Mouse (Mus musculus): ENCODE data around the gene Spock1.
A peak's percentile ranks its signal among the peaks of the same experiment; 100 is the strongest.

The Spock1 gene

DNA sequence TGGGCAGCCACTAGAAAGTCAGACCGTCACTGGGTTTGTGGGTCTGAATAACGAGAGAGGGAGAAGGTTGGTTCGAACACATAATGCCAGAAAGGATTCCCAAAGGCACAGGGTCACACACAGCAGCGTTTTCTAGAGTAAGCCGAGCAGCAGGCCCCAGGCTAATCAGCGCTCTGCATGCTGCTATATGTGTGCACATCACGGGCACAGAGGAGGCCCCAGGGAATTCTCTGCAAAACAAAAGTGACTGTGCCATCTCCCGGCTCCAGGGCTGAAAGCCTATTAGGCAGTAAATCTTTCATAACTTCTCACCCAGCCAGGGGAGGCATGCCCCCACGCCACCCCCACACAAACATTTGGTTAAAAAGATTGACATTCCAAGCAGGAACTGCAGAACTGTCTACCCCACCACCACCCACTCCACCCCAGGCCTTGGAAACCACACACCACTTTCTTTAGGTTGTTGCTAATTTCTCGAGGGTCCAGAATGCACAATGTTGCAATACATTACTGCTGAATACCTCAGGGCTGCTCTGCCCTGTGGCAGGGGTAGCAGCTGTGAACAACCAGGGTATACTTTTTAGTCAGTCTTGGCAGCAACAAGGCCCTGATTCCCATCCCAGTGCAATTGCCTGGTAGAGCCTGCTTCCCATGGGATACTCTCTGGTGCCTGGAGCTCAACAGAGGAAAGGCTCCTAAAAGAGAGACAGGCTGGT, 319.4 kb downstream of the Spock1 start:
- no peak for DNase-seq

DNA sequence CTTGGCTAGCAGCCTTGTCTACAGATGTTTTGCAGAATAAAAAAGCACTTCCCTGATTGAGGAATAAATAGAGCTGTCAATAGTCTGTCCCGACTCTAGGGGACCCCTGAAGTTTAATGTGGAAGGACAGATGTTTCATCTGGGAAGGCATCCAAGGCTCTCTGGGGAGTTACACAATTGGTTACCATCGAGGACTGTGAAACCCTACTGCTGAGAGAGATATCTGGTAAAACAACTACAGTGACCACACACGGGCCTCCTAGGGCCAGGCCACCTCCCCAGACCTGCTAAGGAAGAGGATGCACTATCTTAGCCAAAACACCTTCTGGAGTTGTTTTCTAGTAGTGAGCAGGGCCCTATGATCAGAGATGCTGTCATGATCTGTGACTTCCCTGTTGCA, 323.0 kb downstream of the Spock1 start:
- DNase-seq: no peak

DNA sequence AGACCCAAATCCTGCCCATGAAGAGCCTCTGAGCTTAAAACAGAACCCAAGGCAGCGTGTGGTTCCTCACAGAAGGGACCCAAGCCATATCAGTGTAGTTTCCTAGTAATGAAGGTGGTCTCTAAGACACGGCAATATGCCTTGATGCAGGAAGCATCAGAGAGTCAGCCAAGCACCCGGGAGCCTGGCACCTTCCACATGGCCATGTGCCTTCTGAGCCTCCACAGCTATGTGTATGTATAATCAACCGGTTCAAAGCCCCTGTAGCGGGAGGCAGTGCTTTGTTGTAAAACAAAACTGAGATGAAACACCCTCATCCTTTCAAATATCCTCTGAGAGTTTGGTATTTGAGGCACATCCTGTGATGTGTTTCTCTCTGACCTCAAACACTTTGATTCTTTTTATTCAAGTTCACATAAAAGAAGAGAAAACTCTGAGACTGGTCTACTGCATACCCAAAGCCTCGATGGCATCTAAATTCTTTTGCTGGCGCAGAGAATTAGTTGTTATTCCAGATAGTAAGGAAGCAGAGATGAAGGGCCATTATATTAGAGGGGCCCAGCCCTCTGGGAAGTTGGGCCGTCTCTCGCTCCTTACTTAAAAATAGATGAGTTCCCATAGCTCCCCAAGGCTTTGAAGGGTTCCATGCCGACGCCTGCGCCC, 325.7 kb downstream of the Spock1 start:
- no peak for DNase-seq

DNA sequence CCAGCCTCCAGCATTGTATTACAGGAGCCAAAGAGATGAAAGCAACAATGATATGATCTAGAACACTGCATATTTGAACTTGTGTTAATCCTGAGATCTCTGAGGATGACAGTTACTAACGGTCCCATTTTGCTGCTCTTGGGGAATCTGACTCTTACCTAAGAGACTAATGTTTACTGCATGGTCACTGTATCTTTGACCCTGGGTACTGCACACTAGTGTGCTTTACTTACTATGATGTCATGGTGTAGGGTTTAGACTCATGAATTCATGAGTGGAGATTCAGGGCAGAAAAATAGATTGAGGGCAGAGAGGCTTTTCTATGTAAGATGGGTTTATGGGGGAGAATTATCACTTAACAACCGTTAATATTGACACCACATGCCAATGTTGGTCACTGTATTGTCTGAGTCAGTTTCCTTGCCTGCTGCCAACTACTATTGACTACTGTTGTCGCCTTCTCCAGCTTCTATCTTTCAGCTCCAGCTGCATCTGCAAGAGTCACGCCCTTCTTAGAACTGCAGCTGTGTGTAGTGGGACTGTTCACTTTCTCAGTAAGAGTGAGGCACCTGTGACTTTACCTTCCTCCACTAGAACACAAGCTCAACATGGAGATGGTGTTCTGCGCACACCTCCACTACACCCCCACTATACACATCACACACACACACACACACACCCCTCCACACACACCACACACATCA, 330.4 kb downstream of the Spock1 start:
- no peak for DNase-seq

DNA sequence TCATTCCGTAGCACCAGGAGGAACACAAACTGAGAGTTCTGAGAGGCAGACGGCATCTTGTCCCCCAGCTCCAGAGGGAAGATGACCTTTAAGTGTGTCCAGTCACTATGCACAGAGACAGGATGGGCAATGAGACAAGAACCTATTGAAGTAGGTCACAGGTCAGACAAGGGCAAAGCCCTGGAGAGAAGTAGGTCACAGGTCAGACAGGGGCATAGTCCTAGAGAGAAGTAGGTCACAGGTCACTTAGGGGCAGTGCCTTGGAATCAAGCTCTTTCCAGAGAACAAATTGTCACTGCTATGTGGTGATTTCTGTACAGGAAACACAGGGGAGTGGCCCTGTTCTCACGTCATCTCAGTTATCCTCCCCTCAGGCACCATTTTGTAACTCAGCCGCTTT, 334.6 kb downstream of the Spock1 start:
- no peak for DNase-seq

DNA sequence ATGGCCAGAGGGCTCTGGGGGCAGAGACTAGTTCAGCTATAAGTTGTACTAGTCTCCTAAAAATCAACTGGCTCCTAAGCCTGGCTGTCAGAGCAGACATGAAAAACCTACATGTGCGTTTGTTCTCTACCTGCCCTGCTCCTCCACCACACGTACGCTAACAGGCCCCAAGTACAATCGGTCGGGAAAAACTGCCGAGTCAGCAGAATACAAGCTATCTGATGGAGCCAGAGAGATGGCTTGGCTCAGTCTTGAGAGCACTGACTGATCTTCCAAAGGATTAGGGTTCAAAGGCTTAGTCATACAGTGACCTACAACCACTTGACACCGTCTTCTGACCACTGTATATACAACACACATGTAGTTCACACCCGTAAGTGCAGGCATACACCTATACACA, 339.7 kb downstream of the Spock1 start:
- DNase-seq: no peak

DNA sequence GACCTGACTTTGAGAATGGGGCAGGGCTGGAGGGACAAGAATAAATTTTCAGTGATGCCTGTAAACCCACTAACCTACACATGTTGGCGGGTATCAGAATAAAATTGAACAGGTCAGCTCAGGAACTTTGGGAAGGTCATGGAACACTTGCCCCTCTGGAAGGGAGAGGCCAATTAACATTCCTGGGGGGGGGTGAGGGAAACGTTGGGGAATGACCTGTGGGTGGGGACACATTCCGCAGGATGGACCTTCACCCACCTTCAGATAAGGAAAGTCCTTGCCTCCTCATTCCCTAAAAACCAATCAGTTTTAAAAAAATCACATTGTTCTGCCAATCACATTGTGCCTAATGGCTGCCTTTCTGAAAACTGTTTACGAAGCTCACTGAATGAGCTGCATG, 352.9 kb downstream of the Spock1 start:
- no peak for DNase-seq

DNA sequence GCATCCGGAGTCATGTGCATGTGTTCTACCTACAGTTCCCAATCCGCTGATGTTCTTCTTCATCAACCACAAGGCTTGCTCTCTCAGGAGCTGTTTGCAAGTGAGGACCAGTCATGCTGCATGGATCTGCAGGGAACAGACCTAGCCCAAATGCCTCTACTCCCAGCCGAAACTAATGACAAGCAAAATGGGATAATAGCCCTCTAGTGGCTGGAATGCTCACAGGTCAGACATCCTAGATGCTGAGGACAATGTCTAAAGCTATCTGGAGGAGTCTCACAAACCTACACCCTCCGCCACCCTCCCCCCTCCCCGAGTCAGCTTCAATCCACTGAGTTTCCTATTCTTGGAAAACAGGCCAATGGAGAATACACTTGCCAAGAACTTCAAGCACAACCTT, 358.4 kb downstream of the Spock1 start:
- DNase-seq: peak in 1 of 2 experiments; percentile 15

DNA sequence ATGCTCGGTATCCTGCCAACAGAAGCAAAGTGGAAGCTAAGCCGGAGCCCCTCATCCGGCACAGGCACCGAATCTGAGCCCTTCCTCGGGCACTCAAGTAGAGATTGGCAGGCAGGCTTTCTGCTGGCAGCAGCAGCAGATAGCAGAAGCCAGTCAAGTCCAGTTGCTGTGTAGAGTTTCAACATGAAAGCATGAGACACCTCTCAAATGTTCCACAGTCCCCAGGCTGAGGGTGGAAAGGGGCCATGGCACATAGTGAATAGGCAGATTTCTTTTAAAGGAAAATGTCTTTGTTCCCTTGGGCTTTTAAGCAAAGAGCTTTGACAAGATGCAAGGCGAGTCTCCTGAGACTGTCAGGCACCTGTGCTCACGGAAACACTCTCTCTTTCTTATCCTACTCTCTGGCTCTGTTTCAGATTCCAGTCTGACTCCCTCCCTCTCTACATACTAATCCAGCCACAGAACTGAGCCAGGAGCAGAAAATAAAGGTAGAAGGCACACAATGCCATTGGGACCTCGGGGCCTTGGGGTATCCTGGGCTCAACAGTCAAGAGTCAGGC, 371.1 kb downstream of the Spock1 start:
- DNase-seq: no peak

DNA sequence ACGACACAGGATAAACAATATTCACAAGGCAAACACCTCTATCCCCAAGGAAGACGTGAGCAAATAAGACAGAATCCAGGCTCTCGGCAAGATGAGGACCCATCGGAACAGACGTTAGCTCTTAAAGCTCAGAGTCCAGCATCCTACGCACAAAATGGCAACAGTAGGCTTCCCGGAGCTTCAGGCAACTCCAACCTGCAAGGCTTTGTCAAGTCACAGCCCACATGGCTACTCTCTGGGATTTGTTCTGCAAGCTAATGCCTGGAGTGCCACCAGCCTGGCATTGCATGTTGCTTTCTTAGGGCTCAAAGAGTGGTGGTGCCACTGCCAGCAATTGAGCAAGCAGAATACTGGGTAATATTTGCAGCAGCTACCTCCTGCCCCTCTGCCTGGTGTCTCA, 373.8 kb downstream of the Spock1 start:
- DNase-seq: no peak

DNA sequence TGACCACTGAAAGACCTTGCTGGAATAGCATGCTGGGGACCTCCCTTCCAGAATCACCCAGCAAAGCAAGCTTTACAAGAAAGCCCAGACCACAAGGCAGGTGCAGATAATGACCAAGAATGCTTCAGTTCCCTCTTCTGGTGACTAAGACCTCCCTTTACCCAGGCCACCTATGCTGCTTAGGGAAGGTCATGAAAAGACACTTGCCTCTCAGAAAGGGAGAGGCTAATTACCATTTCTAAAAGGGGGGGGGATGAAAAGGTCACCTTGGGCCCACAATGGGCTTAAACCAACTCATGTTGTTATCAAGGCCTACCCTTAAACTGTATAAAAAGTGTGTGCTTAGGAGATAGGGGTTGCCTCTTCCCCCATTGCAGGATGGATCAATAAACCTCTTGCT, 382.2 kb downstream of the Spock1 start:
- no peak for DNase-seq

DNA sequence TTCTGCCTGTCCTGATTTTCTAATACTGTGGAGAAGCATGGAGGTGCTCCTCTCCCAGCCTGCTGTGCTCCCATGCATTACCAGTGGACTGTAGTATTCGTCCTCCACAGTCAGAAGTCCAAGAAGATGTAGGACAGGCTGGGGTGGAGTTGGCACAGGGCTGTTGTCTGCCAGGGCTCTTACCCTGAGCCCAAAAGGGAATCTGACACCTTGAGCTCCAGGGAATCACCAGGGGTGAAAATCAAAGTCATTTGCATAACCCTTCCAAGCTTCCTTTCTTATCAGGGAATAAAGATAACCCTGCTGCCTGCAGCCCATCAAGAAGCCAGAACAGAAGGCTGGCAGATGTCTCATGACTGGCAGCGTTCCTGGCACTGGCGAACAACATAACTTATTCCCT, 383.6 kb downstream of the Spock1 start:
- peak in 1 of 2 experiments; percentile 20 for DNase-seq

DNA sequence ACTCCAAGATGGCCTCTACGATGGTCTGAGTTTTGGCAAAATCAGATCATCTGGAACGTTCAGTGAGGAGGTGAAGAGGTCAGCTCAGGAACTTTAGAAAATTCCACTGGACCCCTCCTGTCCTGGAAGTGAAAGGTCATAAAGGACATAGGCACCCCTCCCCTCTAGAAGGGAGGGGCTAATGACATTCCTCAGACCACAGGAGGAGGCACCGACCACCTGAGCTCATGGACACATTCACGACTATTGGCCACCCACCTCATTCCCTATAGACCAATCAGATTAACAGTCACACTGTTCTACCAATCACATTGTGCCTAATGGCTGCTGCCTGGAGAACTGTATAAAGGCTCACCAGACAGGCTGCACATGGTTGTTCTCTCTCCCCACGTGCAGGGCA, 384.8 kb downstream of the Spock1 start:
- no peak for DNase-seq

DNA sequence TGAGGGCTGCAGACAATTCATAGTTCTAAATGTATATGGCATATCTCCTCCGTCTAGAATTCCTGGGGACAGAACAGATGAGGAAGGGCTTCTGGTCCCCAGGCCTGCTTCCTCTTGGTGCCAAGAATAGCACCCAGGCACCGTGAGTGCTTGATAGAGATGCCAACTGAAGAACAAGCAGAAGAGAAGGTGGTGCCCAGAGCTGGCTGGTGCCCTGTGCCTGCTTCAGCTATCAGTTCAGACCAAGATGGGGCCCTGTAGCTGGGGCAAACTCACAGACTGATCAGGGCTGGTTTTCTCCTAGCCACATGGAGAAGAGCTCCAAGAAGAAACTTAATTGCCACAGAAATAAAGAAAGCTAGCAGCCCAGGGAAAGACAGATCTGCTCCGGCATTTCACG, 385.8 kb downstream of the Spock1 start:
- no peak for DNase-seq

DNA sequence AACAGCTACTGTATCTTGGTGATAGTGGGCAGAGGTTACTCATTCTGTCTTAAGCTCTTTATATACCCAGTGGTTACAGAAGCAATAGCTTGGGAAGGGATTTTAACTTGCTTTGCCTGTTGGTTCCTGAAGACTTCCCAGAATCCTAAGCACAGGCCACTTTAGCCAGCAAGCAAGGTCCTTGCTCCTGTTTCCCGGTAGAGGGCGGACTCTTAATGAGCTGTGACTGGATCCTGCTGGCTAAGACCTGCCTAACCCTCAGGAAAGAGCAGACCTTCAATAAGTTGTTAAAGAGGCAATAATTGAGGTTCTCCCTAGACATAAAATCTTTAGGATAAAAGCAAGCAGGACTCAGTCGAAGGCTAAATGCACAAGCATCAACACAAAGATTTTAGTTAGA, 387.0 kb downstream of the Spock1 start:
- peak; percentile 44 to 47 for DNase-seq

DNA sequence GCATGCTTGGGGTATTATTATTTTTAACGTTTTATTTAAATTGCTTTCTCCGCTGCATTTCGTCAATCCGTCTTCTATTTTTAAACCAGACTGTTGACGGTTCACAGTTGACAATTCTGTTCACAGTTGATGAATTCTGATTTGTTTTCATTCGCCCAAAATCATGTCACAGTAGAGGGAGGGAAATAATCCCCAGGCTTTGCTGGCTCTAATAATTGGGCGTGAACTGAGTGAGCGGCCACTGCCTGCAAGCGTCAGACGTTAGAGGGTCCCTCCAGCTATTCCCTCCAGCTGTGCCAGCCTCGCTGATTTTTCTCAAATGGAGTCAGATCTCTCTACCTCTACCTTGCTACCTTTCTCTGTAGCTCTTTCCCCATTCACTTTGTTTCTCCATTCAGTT, 388.3 kb downstream of the Spock1 start:
- DNase-seq: no peak

DNA sequence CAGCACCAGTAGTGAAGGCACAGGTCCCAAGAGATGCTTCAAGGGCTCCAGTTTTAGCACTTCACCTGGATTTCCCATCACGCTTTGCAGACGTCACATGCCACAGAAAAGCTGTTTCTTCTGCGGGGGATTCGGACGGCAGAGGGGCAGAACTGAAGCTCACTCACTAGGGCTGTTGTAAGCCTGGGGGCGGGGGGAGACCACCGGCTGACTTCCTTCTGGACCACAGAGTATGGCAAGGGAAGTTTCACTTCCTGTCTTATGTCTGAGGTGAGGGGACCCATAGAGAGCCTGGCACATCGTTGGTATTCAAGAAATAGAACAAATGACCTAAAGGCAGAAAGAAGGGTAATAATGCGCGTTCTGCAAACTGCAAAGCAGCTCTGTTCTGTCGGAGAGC, 392.4 kb downstream of the Spock1 start:
- no peak for DNase-seq

DNA sequence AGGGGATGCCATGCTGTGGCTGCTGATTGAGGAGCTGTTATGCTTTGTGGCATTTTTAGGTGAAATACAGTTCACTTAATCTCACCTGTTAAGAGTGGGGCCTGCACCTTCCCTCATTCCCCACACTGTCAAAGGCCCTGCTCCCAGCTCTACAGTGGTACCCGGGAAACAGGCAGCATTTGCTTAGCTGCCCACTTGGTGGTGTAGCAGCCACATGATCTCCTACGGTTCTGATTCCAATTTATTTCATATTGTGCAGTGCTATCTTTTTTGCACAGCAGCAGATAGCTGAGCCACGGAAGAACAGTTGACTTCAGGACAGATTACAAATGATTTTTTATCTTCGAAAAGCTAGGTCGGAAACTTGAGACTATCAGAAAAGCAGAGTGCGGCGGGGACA, 406.6 kb downstream of the Spock1 start:
- no peak for DNase-seq

DNA sequence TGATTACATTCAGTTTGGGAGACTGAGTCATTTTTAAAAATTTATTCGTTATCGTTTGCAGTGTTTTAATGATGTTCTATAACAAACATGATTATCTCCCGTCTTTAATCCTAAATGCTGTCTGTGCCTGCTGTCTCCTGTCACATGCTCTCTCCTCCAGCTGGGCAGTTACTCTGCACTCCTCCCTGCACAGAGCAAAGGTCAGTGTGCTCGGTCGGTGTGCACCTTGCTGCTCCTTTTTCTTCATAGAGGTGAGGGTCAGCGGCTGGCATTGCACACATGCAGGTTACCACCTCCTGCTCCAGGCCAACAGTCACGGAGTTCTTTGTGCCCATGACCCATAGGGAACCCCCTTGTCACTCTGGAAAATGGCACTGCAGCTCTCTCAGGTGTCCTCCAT, 411.4 kb downstream of the Spock1 start:
- no peak for DNase-seq

DNA sequence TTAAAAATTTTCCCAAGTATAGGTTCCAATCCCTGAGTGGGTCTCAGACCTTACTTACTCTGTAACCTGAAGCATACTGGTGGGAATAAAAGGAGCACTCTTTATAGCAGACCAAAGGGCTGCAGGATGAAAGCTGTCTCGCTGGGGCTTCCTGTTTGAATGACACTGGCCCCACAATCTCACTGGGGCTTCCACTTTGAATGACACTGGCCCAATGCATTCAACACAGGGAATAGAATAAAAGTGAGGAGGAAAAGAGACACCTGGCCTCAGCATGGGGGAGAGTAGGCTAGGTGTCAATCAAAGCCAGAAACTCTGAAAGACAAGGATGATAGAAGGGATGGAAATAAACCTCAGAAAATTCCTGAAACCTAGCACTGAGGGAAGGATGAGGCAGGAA, 413.3 kb downstream of the Spock1 start:
- DNase-seq: no peak

DNA sequence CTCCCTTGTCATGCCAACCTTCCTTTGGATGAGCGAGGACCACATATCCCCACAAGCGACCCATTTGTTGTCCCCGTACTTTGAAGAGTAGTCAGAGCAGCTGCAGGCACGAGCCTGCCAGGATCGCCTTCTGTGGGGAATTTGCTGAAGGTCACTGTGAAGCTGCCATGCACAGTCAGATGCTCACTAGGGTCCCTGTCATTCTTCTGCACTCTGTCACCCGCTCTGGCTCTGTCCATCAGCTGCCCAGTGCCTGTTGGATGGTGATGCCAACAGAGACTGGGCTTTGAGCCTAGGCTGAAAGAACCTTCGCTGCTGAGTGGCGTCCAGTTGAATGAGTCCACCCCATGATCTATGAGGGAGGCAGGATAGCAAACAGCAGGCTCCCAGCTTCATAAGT, 419.2 kb downstream of the Spock1 start:
- peak; percentile 32 to 39 for DNase-seq

DNA sequence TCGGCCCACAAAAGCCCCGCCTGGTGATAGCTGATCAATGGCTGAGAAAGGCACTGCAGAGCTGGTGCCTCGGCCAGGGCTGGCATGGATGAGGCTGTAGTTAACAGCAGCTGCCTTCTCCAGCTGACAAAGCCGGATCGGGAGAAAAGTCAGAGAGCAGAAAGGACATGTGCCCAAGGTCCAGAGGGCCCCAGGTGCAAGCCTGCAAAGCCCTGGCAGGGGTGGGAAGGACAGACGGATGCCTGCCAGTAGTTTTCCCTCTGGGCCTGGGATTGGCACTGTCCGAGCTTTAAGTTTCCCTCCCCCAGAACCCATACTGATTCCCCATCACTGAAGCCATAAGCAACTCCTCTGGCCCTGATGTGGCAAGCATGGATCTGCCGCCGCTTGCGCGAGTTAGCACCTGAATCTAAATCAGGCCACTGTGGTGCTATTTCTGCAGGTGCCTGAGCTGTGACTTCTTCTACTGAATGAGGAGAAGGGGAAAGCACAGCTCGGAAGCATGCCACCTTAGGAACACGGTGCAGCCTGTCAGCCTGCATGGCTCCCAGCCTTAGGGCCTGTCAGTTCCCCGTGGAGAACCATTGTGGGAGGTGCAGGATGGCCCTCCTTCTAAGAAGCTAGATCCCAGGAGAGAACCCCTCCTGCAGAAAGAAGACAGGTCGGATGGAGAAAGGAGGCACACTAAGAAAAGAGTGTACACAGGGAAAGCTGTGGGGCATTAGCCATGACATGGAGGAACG, 423.5 kb downstream of the Spock1 start:
- DNase-seq: no peak

DNA sequence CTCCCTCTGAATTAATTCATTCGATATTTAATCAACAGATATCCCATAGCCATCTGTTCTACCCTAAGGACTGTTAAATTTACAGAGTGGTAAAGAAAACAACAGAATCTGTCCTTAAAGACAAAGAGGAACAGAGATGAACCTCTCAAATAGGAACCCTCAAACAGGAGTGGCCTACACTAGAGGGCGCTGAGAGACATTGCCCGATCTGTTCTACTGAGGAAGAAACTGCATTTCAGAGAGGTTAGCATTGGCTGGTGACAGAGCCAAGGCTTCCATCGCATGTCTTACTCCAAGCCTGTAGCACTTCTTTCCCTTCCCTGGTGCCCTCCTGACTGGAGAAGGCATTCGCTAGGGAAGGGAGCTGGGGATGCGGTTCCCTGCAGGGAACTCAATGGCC, 431.4 kb downstream of the Spock1 start:
- peak; percentile 50 to 65 for DNase-seq
